Mouse (Mus musculus) midbrain, embryonic 11.5 days (tissue): ENCODE measurements at regions not wholly inside any gene's neighbourhood (a gene's known extent, or its start where the extent isn't known, plus 50 kb on each side); places are given as distances from the start of the nearest gene placed in this dataset.

Source experiments
- ATAC-seq: fragments of 200-750 bp; cut with Nextera tagmentation; 2 replicates; pipeline ENCODE4 v1.8.0; 2017; ENCODE audit warnings: moderate TSS enrichment, moderate library complexity; ENCODE audit not compliant: low FRiP score
- DNase-seq: peaks from one replicate; pipeline ENCODE4 v3.0.0; 2015; ENCODE audit warnings: low spot score; ENCODE audit errors: missing footprints
- H3K27ac ChIP-seq: fragments of 300-500 bp; sonication (generic); 2 replicates; pipeline ENCODE4 v1.5.1; 2014; ENCODE audit warnings: low read depth, low read length
- H3K27me3 ChIP-seq: fragments of 300-500 bp; sonication (generic); 2 replicates; pipeline ENCODE4 v1.6.1; 2014; ENCODE audit warnings: mild to moderate bottlenecking, low read length, moderate library complexity, mixed read lengths; ENCODE audit not compliant: control insufficient read depth, insufficient read depth
- H3K36me3 ChIP-seq: fragments of 300-500 bp; sonication (generic); 2 replicates; pipeline ENCODE4 v1.6.1; 2014; ENCODE audit warnings: mild to moderate bottlenecking, low read length, moderate library complexity, mixed read lengths; ENCODE audit not compliant: control insufficient read depth, insufficient read depth
- H3K4me1 ChIP-seq: fragments of 300-500 bp; sonication (generic); 2 replicates; pipeline ENCODE4 v1.6.1; 2014; ENCODE audit warnings: low read length; ENCODE audit not compliant: control insufficient read depth, insufficient read depth
- H3K4me2 ChIP-seq: fragments of 300-500 bp; sonication (generic); 2 replicates; pipeline ENCODE4 v1.6.1; 2014; ENCODE audit warnings: mild to moderate bottlenecking, moderate library complexity
- H3K4me3 ChIP-seq: fragments of 300-500 bp; sonication (generic); 2 replicates; pipeline ENCODE4 v1.5.1; 2014; ENCODE audit warnings: low read depth, low read length
- H3K9ac ChIP-seq: fragments of 300-500 bp; sonication (generic); 2 replicates; pipeline ENCODE4 v1.6.1; 2014; ENCODE audit warnings: low read length
- H3K9me3 ChIP-seq: fragments of 300-500 bp; sonication (generic); 2 replicates; pipeline ENCODE4 v1.6.1; 2016; ENCODE audit warnings: low read length; ENCODE audit not compliant: control insufficient read depth
- WGBS: fragments of 180-500 bp; shearing (Covaris S2); extraction: QIAGEN DNeasy Blood & Tissue Kit; methylation state at CpG from one replicate; pipeline ENCODE4 v1.1.7; 2014; 5-methylcytosine and 5-hydroxymethylcytosine counted together

GRCm38 (mm10) chr5:49813335-49813734 is 245.5 kb downstream of the Adgra3 start:
- WGBS, result 77% methylated on average over 9 of the region's 9 CpGs
- H3K4me1 ChIP-seq, result no peaks in the 10 kb centered on the region
- H3K4me3 ChIP-seq, result no peak overlapping the region
- no peak overlapping the region for H3K27ac ChIP-seq
- no peaks in the 10 kb centered on the region for H3K27me3 ChIP-seq
- ATAC-seq (no peak), DNase-seq (no peak)
- no peaks in the 10 kb centered on the region for H3K36me3 ChIP-seq
- H3K4me2 ChIP-seq, result no peak overlapping the region
- H3K9me3 ChIP-seq, result no peaks in the 10 kb centered on the region
- no peak overlapping the region for H3K9ac ChIP-seq

- WGBS, result 83% methylated on average over 11 of the region's 11 CpGs
- ATAC-seq (no peak), DNase-seq (no peak)
- Histone ChIP-seq H3K36me3 (no peaks in the 10 kb centered on the region), H3K27ac (no peak overlapping the region), H3K4me1 (no peaks in the 10 kb centered on the region), H3K9me3 (no peaks in the 10 kb centered on the region), H3K9ac (no peak overlapping the region), H3K4me2 (no peak overlapping the region), H3K27me3 (no peaks in the 10 kb centered on the region), H3K4me3 (no peak overlapping the region)
Observed at GRCm38 (mm10) chr5:49788494-49789160, 263.9 kb upstream of the Kcnip4 start.

- H3K4me1 ChIP-seq, result no peaks in the 10 kb centered on the region
- H3K27ac ChIP-seq, result no peak overlapping the region
- 80% methylated on average over 3 of the region's 3 CpGs for WGBS
- H3K27me3 ChIP-seq, result no peaks in the 10 kb centered on the region
- no peak overlapping the region for H3K4me2 ChIP-seq
- H3K36me3 ChIP-seq, result no peaks in the 10 kb centered on the region
- no peaks in the 10 kb centered on the region for H3K9me3 ChIP-seq
- no peak overlapping the region for H3K9ac ChIP-seq
- no peak for ATAC-seq
- no peak overlapping the region for H3K4me3 ChIP-seq
- no peak for DNase-seq
Observed at GRCm38 (mm10) chr5:49783728-49784127, 259.0 kb upstream of the Kcnip4 start.

- H3K27me3 ChIP-seq, result no peaks in the 10 kb centered on the region
- no peak for ATAC-seq
Observed at GRCm38 (mm10) chr5:49761054-49761453, 236.3 kb upstream of the Kcnip4 start.

GRCm38 (mm10) chr5:49755531-49755930 is 230.8 kb upstream of the Kcnip4 start:
- no peaks in the 10 kb centered on the region for H3K36me3 ChIP-seq
- no peak for ATAC-seq
- H3K4me2 ChIP-seq, result no peak overlapping the region
- no peaks in the 10 kb centered on the region for H3K9me3 ChIP-seq
- WGBS, result 90% methylated on average over 1 of the region's 1 CpGs
- H3K4me3 ChIP-seq, result no peak overlapping the region
- DNase-seq, result no peak
- no peak overlapping the region for H3K27ac ChIP-seq
- no peaks in the 10 kb centered on the region for H3K4me1 ChIP-seq
- H3K27me3 ChIP-seq, result no peaks in the 10 kb centered on the region
- H3K9ac ChIP-seq, result no peak overlapping the region

More at GRCm38 (mm10) chr5:49761054-49761453, 236.3 kb upstream of the Kcnip4 start:
- WGBS, result 85% methylated on average over 4 of the region's 4 CpGs
- Histone ChIP-seq H3K9ac (no peak overlapping the region), H3K27ac (no peak overlapping the region), H3K4me2 (no peak overlapping the region), H3K4me3 (no peak overlapping the region), H3K36me3 (no peaks in the 10 kb centered on the region), H3K9me3 (no peaks in the 10 kb centered on the region), H3K4me1 (no peaks in the 10 kb centered on the region)
- no peak for DNase-seq

- no peak overlapping the region for H3K4me3 ChIP-seq
- DNase-seq (no peak), ATAC-seq (peak; percentile 63; the same call in 1 of the 2 replicates)
- H3K9me3 ChIP-seq, result no peaks in the 10 kb centered on the region
- no peaks in the 10 kb centered on the region for H3K4me1 ChIP-seq
- 13% methylated on average over 1 of the region's 1 CpGs for WGBS
- H3K27ac ChIP-seq, result no peak overlapping the region
- H3K4me2 ChIP-seq, result no peak overlapping the region
- H3K36me3 ChIP-seq, result no peaks in the 10 kb centered on the region
- no peak overlapping the region for H3K9ac ChIP-seq
- no peaks in the 10 kb centered on the region for H3K27me3 ChIP-seq
Observed at GRCm38 (mm10) chr5:49712607-49713006, 187.9 kb upstream of the Kcnip4 start.

GRCm38 (mm10) chr5:49682156-49682555 is 157.4 kb upstream of the Kcnip4 start:
- Histone ChIP-seq H3K36me3 (no peaks in the 10 kb centered on the region), H3K4me3 (no peak overlapping the region), H3K9me3 (no peaks in the 10 kb centered on the region), H3K27me3 (no peaks in the 10 kb centered on the region), H3K27ac (no peak overlapping the region), H3K9ac (no peak overlapping the region), H3K4me1 (no peaks in the 10 kb centered on the region), H3K4me2 (no peak overlapping the region)
- WGBS, result 89% methylated on average over 4 of the region's 4 CpGs
- DNase-seq (no peak), ATAC-seq (no peak)

- H3K36me3 ChIP-seq, result no peaks in the 10 kb centered on the region
- no peaks in the 10 kb centered on the region for H3K27me3 ChIP-seq
- no peak overlapping the region for H3K4me2 ChIP-seq
- WGBS, result 78% methylated on average over 2 of the region's 2 CpGs
- H3K4me3 ChIP-seq, result no peak overlapping the region
- no peak for ATAC-seq
- no peak for DNase-seq
- no peaks in the 10 kb centered on the region for H3K9me3 ChIP-seq
- H3K9ac ChIP-seq, result no peak overlapping the region
- no peaks in the 10 kb centered on the region for H3K4me1 ChIP-seq
- no peak overlapping the region for H3K27ac ChIP-seq
Observed at GRCm38 (mm10) chr5:49681514-49681913, 156.8 kb upstream of the Kcnip4 start.

GRCm38 (mm10) chr5:49675885-49676284 is 151.2 kb upstream of the Kcnip4 start:
- DNase-seq (no peak), ATAC-seq (no peak)
- 78% methylated on average over 2 of the region's 2 CpGs for WGBS

More at GRCm38 (mm10) chr5:49675885-49676284, 151.2 kb upstream of the Kcnip4 start:
- H3K4me2 ChIP-seq, result no peak overlapping the region
- H3K27ac ChIP-seq, result no peak overlapping the region
- H3K27me3 ChIP-seq, result no peaks in the 10 kb centered on the region
- H3K36me3 ChIP-seq, result no peaks in the 10 kb centered on the region
- H3K4me3 ChIP-seq, result no peak overlapping the region
- H3K4me1 ChIP-seq, result no peaks in the 10 kb centered on the region
- no peak overlapping the region for H3K9ac ChIP-seq
- H3K9me3 ChIP-seq, result no peaks in the 10 kb centered on the region
